Mouse (Mus musculus): Measurements from ENCODE around the gene Tmem211.

DNA sequence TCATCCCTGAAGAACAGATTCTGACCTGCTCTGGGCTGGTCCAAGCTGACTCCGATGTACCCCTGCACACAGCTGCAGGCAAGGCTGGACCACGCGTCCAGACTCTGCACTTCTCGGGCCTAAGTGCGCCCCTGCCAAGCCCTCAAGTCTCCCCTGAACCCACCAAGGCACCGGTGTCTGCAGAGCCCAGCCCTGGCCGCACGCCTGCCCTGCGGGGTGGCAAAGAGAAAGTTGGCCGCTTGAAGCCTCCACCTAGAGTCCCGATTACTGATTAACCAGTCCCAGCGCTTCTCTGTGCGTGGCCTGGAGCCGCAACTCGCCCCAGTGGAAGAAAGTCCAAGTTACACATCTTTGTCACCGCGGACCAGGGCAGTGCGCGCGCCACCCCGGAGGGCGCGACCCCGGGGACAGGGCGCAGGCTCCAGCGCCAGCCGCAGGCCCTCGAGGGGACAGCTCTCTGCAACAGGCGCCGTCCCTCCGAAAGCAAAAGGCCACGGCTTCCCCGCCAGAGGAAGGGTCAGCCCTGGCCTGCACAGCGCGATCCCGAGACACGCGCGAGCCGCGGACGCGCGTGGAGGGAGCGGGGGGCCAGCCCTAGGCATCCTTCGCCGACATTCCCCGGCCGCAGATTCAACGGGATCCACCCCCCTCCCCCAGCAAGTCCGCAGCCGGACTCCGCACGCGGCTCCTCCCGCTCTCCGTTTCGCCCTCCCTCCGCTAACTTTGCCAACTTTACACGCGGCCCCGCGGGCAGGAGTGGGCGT, 6.1 kb upstream of the Tmem211 start:
- TF ChIP-seq CTCF (IDR thresholded peaks at IDR 0.05; ENCODE audit: low read depth) = peak; percentile 9; the same call in 1 of the 2 replicates
- no peak for TF ChIP-seq EP300 (IDR thresholded peaks at IDR 0.05; ENCODE audit: low read depth)

Data from liver, postnatal 0 days (tissue).